Mouse (Mus musculus): Measurements from ENCODE around the gene Coro1b. TPM values are rescaled to one million over a fixed set of nuclear protein-coding genes. Genes with fewer than 3 reads are reported as not detected.
A peak's percentile ranks its signal among the peaks of the same experiment; 100 is the strongest.

Coro1b gene
- total and polyA plus RNA-seq, 2 experiments from 2014 or later, result 97.2 to 120 TPM

- Histone ChIP-seq H3K9me3 (replicated peaks; ENCODE audit: control insufficient read depth, low read length) (no peaks in the 10 kb centered on the region), H3K4me1 (ENCODE audit: control insufficient read depth, insufficient read depth) (peaks cover 13% of the 10 kb centered on the region; the same call in 1 of the 2 replicates), H3K4me3 (ENCODE audit: low read depth, low read length) (peak within 1 kb of the TSS; percentile 83), H3K36me3 (replicated peaks; ENCODE audit: control insufficient read depth, insufficient read depth, low read length) (peaks cover 19% of the 10 kb centered on the region), H3K4me2 (ENCODE audit: low read depth, low read length) (peak within 1 kb of the TSS; percentile 61), H3K27ac (ENCODE audit: low read depth) (peak within 1 kb of the TSS; percentile 67), H3K9ac (replicated peaks; ENCODE audit: low read depth, low read length) (peak within 1 kb of the TSS; percentile 89), H3K27me3 (ENCODE audit: control insufficient read depth, insufficient read depth, low read length) (no peaks in the 10 kb centered on the region)
- ATAC-seq (ENCODE audit: insufficient read depth, low read depth) (peak; percentile 93), DNase-seq (ENCODE audit: low spot score) (peak; percentile 99)
- under 1% methylated on average over 63 of the region's 64 CpGs for WGBS
- TF ChIP-seq EP300 (IDR thresholded peaks at IDR 0.05; ENCODE audit: low read depth) (no peak), CTCF (IDR thresholded peaks at IDR 0.05; ENCODE audit: low read depth) (peak; percentile 77)
Measured at GRCm38 (mm10) chr19:4125741-4126696, 22.4 kb upstream of the Coro1b start, which contains the start of gene Aip. Aip (minus strand) TSS chr19:4125858.

GRCm38 (mm10) chr19:4126759-4127495, 21.5 kb upstream of the Coro1b start:
- no peak for TF ChIP-seq CTCF (IDR thresholded peaks at IDR 0.05; ENCODE audit: low read depth)
- TF ChIP-seq EP300 (IDR thresholded peaks at IDR 0.05; ENCODE audit: low read depth), result no peak
- peaks cover 12% of the 10 kb centered on the region; the same call in 1 of the 2 replicates for H3K4me1 ChIP-seq (ENCODE audit: control insufficient read depth, insufficient read depth)
- H3K4me2 ChIP-seq (ENCODE audit: low read depth, low read length), result peak overlapping the region; percentile 61
- H3K9me3 ChIP-seq (replicated peaks; ENCODE audit: control insufficient read depth, low read length), result no peaks in the 10 kb centered on the region
- peaks cover 28% of the 10 kb centered on the region for H3K36me3 ChIP-seq (replicated peaks; ENCODE audit: control insufficient read depth, insufficient read depth, low read length)
- DNase-seq (ENCODE audit: low spot score), result no peak
- H3K27ac ChIP-seq (ENCODE audit: low read depth), result no peak overlapping the region
- no peaks in the 10 kb centered on the region for H3K27me3 ChIP-seq (ENCODE audit: control insufficient read depth, insufficient read depth, low read length)
- WGBS, result 59% methylated on average over 7 of the region's 7 CpGs
- H3K4me3 ChIP-seq (ENCODE audit: low read depth, low read length), result peak overlapping the region; percentile 83
- no peak for ATAC-seq (ENCODE audit: insufficient read depth, low read depth)
- H3K9ac ChIP-seq (replicated peaks; ENCODE audit: low read depth, low read length), result peak overlapping the region; percentile 89

GRCm38 (mm10) chr19:4129462-4129861, 19.0 kb upstream of the Coro1b start:
- ATAC-seq (ENCODE audit: insufficient read depth, low read depth) (no peak), DNase-seq (ENCODE audit: low spot score) (no peak)
- Histone ChIP-seq H3K4me2 (ENCODE audit: low read depth, low read length) (no peak overlapping the region), H3K9me3 (replicated peaks; ENCODE audit: control insufficient read depth, low read length) (no peaks in the 10 kb centered on the region), H3K36me3 (replicated peaks; ENCODE audit: control insufficient read depth, insufficient read depth, low read length) (peaks cover 42% of the 10 kb centered on the region), H3K9ac (replicated peaks; ENCODE audit: low read depth, low read length) (no peak overlapping the region), H3K27me3 (ENCODE audit: control insufficient read depth, insufficient read depth, low read length) (no peaks in the 10 kb centered on the region), H3K27ac (ENCODE audit: low read depth) (peak overlapping the region; percentile 41), H3K4me3 (ENCODE audit: low read depth, low read length) (no peak overlapping the region), H3K4me1 (ENCODE audit: control insufficient read depth, insufficient read depth) (peaks cover 12% of the 10 kb centered on the region; the same call in 1 of the 2 replicates)
- no peak for TF ChIP-seq EP300 (IDR thresholded peaks at IDR 0.05; ENCODE audit: low read depth)
- TF ChIP-seq CTCF (IDR thresholded peaks at IDR 0.05; ENCODE audit: low read depth), result no peak
- 86% methylated on average over 7 of the region's 7 CpGs for WGBS

GRCm38 (mm10) chr19:4130106-4130505, 18.3 kb upstream of the Coro1b start:
- Histone ChIP-seq H3K27ac (ENCODE audit: low read depth) (peak overlapping the region; percentile 41), H3K9ac (replicated peaks; ENCODE audit: low read depth, low read length) (no peak overlapping the region), H3K4me1 (ENCODE audit: control insufficient read depth, insufficient read depth) (peaks cover 12% of the 10 kb centered on the region; the same call in 1 of the 2 replicates), H3K36me3 (replicated peaks; ENCODE audit: control insufficient read depth, insufficient read depth, low read length) (peaks cover 42% of the 10 kb centered on the region), H3K4me3 (ENCODE audit: low read depth, low read length) (no peak overlapping the region), H3K27me3 (ENCODE audit: control insufficient read depth, insufficient read depth, low read length) (no peaks in the 10 kb centered on the region), H3K9me3 (replicated peaks; ENCODE audit: control insufficient read depth, low read length) (no peaks in the 10 kb centered on the region), H3K4me2 (ENCODE audit: low read depth, low read length) (no peak overlapping the region)
- DNase-seq (ENCODE audit: low spot score) (no peak), ATAC-seq (ENCODE audit: insufficient read depth, low read depth) (no peak)
- TF ChIP-seq CTCF (IDR thresholded peaks at IDR 0.05; ENCODE audit: low read depth) (no peak), EP300 (IDR thresholded peaks at IDR 0.05; ENCODE audit: low read depth) (no peak)
- WGBS, result 63% methylated on average over 4 of the region's 4 CpGs

GRCm38 (mm10) chr19:4131075-4131474, 17.3 kb upstream of the Coro1b start:
- Histone ChIP-seq H3K27me3 (ENCODE audit: control insufficient read depth, insufficient read depth, low read length) (no peaks in the 10 kb centered on the region), H3K4me2 (ENCODE audit: low read depth, low read length) (no peak overlapping the region), H3K4me3 (ENCODE audit: low read depth, low read length) (no peak overlapping the region), H3K9ac (replicated peaks; ENCODE audit: low read depth, low read length) (no peak overlapping the region), H3K36me3 (replicated peaks; ENCODE audit: control insufficient read depth, insufficient read depth, low read length) (peaks cover 42% of the 10 kb centered on the region), H3K9me3 (replicated peaks; ENCODE audit: control insufficient read depth, low read length) (no peaks in the 10 kb centered on the region), H3K4me1 (ENCODE audit: control insufficient read depth, insufficient read depth) (peaks cover 12% of the 10 kb centered on the region; the same call in 1 of the 2 replicates), H3K27ac (ENCODE audit: low read depth) (no peak overlapping the region)
- WGBS, result 87% methylated on average over 5 of the region's 5 CpGs
- DNase-seq (ENCODE audit: low spot score) (no peak), ATAC-seq (ENCODE audit: insufficient read depth, low read depth) (no peak)
- no peak for TF ChIP-seq CTCF (IDR thresholded peaks at IDR 0.05; ENCODE audit: low read depth)
- TF ChIP-seq EP300 (IDR thresholded peaks at IDR 0.05; ENCODE audit: low read depth), result no peak
